20 mouse cellular contexts compared by ENCODE assay signal in genomic region chr8:94710336-94710735, GRCm38 (mm10). TPM values are rescaled to one million over a fixed set of nuclear protein-coding genes. Genes with fewer than 3 reads are reported as not detected.
"Had no signal": no experiment of that assay in that cellular context is flagged by ENCODE, and none has a peak within 500 bp of the region (broad histone marks: within the 10 kb centered on the region; RNA-seq: fewer than 3 reads in every experiment).

No protein-coding gene starts in this region.

- H3K4me3 ChIP-seq: lung, embryonic 15.5 days; midbrain, embryonic 12.5 days; neural tube, embryonic 12.5 days; stomach, embryonic 15.5 days had no signal

- H3K4me1 ChIP-seq: neural tube, embryonic 12.5 days had no signal

- H3K4me2 ChIP-seq: midbrain, embryonic 12.5 days; neural tube, embryonic 12.5 days had no signal

- DNase-seq: liver, postnatal 0 days; lung, adult 2 months; lung, postnatal 14 days; midbrain, embryonic 14.5 days; right cerebral cortex, postnatal 14 days; thymus, adult 2 months; thymus, postnatal 25 days; thymus, postnatal 4 days had no signal

- H3K9ac ChIP-seq: liver, postnatal 0 days; lung, embryonic 15.5 days; midbrain, embryonic 12.5 days; neural tube, embryonic 12.5 days; stomach, embryonic 15.5 days had no signal

- H3K9me3 ChIP-seq: lung, embryonic 15.5 days; megakaryocyte, embryonic 14.5 days; midbrain, embryonic 12.5 days; neural tube, embryonic 12.5 days; stomach, embryonic 15.5 days had no signal

- H3K27ac ChIP-seq: midbrain, embryonic 12.5 days; neural tube, embryonic 12.5 days had no signal

- H3K36me3 ChIP-seq: lung, embryonic 15.5 days; midbrain, embryonic 12.5 days; neural tube, embryonic 12.5 days; stomach, embryonic 15.5 days had no signal

- H3K27me3 ChIP-seq: lung, embryonic 15.5 days; neural tube, embryonic 12.5 days; stomach, embryonic 15.5 days had no signal

RNA-seq across cellular contexts. Expression of gene Pllp, which starts 14.3 kb away (rescaled TPM):
- total RNA-seq: megakaryocyte progenitor cell, adult 5-6 weeks; monocyte, adult 5-6 weeks had no signal
- polyA plus RNA-seq: macrophage had no signal

RNA-seq across cellular contexts. Expression of gene Ccl22, which starts 35.1 kb away (rescaled TPM):
- total RNA-seq: megakaryocyte progenitor cell, adult 5-6 weeks; neutrophil, adult 5-6 weeks had no signal
- polyA plus RNA-seq: midbrain, embryonic 12.5 days; midbrain, embryonic 16.5 days; neural tube, embryonic 12.5 days; neural tube, embryonic 14.5 days; stomach, embryonic 15.5 days; stomach, postnatal 0 days had no signal
